Mouse (Mus musculus): ENCODE results near the gene Rab5if.
"Not testable (repeated sequence)": the region's sequence is repeated elsewhere in the genome, so short reads cannot be mapped to it uniquely, and the experiment has no call there.

Rab5if gene

GRCm38 (mm10) chr2:156887017-156887416 is 24.1 kb downstream of the Rab5if start, which contains the start of gene Sla2:
TSS of gene Sla2 (minus strand) at chr2:156887192.
- DNase-seq (ENCODE audit: low read depth, low spot score): no peak

DNA sequence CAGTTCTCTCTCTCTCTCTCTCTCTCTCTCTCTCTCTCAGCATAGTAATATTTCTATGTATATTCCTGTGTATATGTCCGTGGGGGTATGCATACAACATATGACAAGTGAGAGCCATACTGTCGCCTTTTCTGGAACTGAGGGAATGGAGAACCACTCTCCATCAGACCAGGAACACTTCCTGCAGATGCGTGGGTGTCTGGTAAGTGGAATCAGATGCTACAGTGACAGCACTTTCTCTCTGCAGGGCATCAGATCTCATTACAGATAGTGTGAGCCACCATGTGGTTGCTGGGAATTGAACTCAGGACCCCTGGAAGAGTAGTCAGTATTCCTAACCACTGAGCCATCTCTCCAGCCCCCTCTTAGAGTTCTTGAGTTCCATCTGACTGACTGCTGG is 25.6 kb downstream of the Rab5if start:
- peak; percentile 51 for DNase-seq (ENCODE audit: low read depth, low spot score)

GRCm38 (mm10) chr2:156892240-156892639 is 29.3 kb downstream of the Rab5if start:
- DNase-seq (ENCODE audit: low read depth, low spot score): no peak

- DNase-seq (ENCODE audit: low read depth, low spot score): no peak
These were observed 29.9 kb downstream of the Rab5if start for GRCm38 (mm10) chr2:156892821-156893220.

GRCm38 (mm10) chr2:156894496-156895265 is 31.8 kb downstream of the Rab5if start:
- no peak for DNase-seq (ENCODE audit: low read depth, low spot score)

- no peak for DNase-seq (ENCODE audit: low read depth, low spot score)
These were observed 33.5 kb downstream of the Rab5if start for GRCm38 (mm10) chr2:156896384-156896914.

DNA sequence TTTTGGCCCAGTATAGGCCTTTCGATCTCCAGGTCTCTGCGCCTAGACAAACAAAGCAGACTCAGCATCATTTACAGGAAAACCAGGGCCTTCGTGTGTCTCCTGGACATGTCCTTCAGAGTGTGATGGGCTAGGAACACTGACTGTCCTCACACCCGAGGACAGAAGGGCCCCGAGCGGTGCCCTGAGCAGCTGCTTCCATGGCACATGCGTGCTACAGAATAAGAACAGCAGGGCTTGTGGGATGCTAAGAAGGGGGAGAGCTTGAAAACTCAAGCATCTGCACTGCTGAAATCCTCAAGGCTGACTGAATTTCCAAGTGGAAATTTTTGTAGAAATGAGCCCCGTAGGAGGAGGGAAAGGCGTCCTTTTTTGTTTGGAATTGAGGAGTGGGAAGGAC is 34.1 kb downstream of the Rab5if start:
- DNase-seq (ENCODE audit: low read depth, low spot score): no peak

DNA sequence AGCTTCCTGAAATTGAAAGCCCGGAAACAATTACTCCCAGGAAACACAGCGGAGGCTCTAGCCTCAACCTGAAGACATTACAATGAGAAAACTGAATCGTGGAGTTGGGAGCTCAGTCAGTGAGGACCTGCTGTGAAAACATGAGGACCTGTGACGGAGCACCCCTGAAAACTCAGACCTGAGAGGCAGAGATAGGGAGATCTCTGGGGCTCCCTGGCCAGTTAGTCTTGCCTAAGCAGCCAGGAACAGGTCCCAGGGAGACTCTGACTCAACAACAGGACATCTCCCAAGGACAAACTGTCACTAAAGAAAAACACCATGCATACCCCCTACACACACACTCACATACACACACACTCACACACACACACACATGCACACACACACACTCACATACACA is 35.4 kb downstream of the Rab5if start:
- DNase-seq (ENCODE audit: low read depth, low spot score): no peak

DNA sequence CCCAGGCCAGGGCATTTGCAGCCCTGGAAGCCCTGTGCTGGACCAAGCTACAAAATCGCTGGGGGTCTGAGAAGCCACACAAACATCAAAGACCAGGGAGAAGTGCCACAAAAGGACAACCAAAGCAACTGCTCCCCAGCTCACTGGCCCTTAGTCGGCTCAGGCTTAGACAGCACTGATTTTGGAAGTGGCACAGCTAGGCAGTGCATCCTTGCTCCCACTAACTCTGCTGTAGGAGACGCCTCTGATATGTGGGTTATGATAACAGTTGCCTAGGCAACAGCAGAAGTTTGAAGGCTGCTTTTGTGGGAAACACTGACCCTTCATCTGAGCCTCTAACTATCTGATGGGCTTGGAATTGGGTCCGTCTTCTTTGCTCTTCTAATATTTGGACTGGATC is 36.3 kb downstream of the Rab5if start:
- no peak for DNase-seq (ENCODE audit: low read depth, low spot score)

- DNase-seq (ENCODE audit: low read depth, low spot score): no peak
These were observed 38.4 kb downstream of the Rab5if start for GRCm38 (mm10) chr2:156901344-156901743.

DNA sequence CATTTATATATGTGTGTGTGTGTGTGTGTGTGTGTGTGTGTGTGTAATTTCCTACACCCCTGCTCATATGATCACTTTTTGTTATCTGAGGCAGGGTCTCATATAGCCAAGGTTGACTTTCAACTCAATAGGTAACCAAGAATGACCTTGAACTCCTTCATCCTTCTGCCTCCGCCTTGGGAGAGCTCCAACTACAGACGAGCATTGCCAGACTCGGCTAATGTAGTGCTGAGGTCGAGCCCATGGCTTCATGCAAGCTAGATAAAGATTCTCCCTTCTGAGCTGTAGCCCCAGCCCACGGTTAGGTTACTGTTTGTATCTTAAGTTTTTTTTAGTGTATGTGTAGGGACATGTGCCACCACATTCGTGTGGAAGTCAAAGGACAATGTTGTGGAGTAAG is 39.0 kb downstream of the Rab5if start:
- DNase-seq (ENCODE audit: low read depth, low spot score): no peak

- DNase-seq (ENCODE audit: low read depth, low spot score): not testable (repeated sequence)
These were observed 39.5 kb downstream of the Rab5if start for GRCm38 (mm10) chr2:156902411-156902810.

GRCm38 (mm10) chr2:156903367-156903766 is 40.4 kb downstream of the Rab5if start:
- peak; percentile 42 for DNase-seq (ENCODE audit: low read depth, low spot score)

DNA sequence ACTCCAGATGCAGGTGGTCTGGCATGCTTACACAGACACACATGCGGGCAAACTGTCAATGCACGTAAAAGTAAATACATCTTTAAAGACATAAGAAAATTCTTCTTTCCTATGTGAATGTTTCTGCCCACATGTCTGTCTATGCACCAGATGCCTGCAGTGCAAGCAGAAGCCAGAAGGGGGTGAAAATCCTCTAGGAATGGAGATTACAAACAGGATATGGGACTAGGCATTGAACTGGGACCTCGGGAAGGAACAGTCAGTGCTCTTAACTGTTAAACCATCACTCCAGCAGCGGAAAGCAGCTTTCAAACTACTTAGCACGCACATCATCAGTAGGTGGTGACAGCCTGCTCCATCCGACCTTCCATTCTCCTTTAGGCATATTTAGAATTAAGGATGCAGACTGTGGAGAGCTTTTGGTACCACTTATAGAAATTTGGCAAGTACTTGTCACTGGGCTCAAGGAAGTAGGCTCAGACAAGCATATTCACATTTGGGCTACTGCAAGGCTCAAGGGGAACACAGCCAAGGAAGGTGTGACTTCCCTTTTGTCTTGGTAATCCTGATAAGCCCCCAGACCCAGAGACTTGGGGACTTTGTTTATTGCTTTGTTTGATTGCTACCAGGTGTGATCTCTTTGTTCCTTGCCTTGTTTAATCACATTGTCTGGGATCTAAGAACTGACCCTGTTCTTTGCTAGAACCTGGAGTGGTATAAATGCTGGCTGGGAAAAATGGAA is 42.2 kb downstream of the Rab5if start:
- DNase-seq (ENCODE audit: low read depth, low spot score): peak; percentile 86

DNA sequence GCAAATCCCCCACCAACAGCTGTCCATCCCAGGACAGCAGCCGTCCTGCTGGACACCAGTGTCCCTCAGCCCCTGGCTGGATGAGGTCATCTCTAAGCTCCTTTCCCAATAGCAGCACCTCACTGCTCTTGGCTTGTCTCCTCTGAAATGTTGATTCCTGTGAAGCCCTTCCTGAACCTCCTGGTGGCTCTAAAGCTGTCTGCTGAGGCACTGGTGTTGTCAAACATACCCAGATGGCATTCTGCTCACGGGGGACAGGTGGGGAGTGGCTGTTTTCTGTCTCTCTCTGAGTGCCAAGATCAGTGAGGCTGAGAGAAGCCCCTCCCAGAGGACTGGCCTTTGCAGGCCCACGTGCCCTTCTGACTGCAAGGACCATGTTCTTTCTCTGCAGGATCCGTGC is 43.0 kb downstream of the Rab5if start:
- DNase-seq (ENCODE audit: low read depth, low spot score): not testable (repeated sequence)

DNA sequence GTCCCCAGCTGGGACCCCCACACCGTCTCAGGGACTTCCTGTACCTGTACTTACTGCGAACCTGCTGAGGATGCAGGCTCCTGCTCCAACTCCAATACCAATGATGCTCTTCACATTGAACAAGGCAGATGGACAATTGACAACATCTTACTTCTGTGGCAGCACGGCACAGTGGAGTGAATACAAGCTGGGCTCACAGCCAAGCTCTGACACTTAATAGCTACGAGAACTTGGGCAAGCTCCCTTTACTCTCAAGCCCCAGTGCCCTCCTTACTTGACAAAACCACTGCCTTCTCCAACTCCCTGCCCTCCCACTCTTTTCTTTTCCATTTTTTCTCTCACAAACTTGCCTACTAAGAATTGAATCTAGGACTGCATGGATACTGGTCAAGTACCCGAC is 50.3 kb downstream of the Rab5if start:
- DNase-seq (ENCODE audit: low read depth, low spot score): peak; percentile 41

DNA sequence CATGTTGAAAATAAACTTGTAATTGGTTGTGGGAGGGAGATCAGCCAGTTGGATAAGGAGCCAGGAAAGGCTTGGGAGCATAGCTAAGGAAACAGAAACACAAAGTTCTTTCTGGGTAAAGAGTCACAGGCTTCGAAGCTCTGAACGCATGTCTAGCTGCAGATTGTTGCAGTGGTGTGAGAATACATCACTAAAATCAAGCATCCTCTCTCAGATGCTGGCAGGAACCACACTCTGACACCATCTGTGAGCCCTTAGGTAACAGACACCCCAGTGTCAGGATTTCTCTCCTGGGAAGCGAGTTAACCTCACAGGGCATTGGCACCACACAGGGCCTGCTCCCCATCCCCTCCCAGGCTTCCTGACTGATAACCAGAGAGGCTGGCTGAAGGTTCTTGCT is 52.6 kb downstream of the Rab5if start:
- no peak for DNase-seq (ENCODE audit: low read depth, low spot score)

GRCm38 (mm10) chr2:156916419-156917125 is 53.6 kb downstream of the Rab5if start:
- no peak for DNase-seq (ENCODE audit: low read depth, low spot score)

DNA sequence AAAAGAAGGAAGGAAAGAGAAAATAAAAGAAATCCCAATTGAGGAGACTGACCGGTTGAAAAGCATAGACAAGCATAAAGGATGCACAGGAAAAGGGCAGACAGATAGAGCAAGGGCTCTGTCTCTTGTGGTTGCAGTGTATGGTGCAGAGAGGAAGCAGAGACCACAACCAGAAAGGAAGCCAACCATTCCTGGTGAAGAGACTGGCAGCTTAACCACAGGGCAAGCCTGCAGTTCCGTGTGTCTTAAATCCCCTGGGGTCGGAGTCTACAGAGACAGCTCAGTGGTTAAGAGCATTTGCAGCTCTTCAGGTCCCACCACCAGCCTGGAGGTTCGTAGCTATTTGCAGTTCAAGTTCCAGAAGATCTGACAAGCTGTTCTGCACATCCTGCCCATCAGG is 55.6 kb downstream of the Rab5if start:
- DNase-seq (ENCODE audit: low read depth, low spot score): no peak

DNA sequence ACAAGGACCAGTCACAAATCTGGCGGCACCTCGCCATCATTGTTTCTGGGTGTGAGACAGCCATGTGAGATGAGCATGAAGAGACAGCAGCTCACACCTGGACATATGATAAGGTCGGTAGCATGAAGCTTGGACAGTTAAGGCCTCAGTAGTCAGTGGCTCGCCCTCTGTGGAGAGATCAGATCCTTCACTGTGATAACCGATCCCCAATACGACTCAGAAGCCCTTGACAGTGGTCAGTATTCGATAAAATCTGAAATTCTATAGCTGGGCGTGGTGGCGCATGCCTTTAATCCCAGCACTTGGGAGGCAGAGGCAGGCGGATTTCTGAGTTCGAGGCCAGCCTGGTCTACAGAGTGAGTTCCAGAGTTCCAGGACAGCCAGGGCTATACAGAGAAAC is 56.3 kb downstream of the Rab5if start:
- not testable (repeated sequence) for DNase-seq (ENCODE audit: low read depth, low spot score)

- no peak for DNase-seq (ENCODE audit: low read depth, low spot score)
These were observed 56.9 kb downstream of the Rab5if start for GRCm38 (mm10) chr2:156919796-156920195.

DNA sequence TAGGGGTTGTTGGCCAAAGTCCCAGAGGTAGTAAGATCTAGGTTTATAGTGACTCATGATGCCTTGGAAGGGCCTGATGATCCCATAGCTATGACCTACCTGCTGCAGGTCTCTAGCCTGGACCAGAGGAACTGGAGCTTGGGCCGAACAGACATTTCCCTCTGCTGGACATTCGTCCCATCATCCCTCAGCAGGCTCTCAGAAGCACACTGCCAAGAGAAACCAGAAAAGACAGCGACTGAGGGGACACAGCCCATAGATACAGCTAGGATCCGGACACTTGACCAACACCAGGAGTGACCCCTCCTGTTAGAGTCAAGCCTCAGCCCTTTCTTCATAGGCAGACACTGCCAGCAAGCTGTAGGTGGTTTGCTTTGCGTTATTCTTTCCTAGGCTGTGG is 60.1 kb downstream of the Rab5if start:
- no peak for DNase-seq (ENCODE audit: low read depth, low spot score)

Measured in 3T3-L1 (cell line).